Mouse (Mus musculus) kidney, postnatal 14 days (tissue): Measurements from ENCODE around the gene Cacng8.
A peak's percentile ranks its signal among the peaks of the same experiment; 100 is the strongest.
"Not testable (repeated sequence)": the region's sequence is repeated elsewhere in the genome, so short reads cannot be mapped to it uniquely, and the experiment has no call there.

Experiments
- DNase-seq: peaks from one replicate; pipeline ENCODE4 v3.0.0; 2022; ENCODE audit warnings: mixed read lengths

The Cacng8 gene

DNA sequence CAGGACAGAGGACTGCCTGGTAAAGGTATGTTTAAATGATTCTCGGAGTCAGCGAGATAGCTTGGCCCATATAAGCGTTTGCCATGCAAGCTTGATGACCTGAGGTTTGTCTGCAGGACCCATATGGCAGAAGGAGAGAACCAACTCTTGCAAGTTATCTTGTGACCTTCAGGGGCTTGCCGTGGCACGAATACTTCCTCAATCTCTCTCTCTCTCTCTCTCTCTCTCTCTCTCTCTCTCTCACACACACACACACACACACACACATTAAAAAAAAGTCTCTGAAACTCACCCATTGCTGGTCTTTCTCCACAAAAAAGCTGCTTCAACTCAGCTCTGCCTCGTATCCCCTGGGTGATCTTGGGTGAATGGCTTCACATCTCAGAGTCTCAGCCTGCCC lies 1.6 kb upstream of the Cacng8 start:
- DNase-seq, result no peak

DNA sequence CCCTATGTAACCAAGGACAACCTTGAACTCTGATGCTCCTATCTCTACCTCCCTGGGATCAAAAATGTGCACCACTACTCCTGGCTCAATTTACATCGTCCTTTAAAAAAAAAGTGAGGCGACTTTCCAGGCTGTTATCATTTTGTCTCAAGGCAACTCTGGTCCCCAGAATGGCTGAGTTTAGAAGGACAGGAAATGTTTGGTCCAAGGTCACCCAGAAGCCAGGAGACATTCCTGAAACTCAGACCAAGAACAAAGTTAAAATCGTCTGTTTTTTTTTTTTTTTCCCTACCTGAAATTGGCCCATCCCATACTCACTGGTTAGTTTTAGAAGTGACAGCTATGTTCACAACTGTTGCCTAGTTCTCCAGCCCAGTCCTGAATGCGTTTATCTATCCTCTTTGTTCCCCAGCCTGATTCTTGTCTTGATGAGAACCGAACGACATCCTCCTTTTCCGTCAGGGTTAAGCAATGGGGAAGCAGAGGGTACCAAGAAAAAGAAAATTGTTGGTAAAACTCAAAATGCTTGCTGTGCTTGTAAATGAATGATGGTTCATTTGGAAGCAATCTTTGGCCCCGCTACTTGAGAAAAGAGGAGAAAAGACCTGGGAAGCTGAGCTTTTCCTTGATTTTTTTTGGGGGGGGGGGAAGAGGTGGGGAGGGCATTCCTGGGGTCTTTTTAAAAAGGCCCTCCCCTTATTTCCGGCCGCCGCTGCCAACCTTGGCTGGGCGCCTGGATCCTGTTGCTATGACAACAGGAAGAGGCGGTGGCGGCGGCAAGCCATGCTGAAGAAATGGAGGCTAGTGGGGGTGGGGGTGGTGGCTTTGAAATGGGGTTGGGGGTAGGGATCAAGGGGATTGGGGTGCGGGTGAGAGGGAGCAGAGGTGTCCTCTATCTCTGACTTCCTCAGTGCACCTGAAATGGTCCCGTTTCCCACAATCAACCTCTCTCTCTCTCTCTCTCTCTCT lies 755 bp upstream of the Cacng8 start:
- DNase-seq, result peak; percentile 75

DNA sequence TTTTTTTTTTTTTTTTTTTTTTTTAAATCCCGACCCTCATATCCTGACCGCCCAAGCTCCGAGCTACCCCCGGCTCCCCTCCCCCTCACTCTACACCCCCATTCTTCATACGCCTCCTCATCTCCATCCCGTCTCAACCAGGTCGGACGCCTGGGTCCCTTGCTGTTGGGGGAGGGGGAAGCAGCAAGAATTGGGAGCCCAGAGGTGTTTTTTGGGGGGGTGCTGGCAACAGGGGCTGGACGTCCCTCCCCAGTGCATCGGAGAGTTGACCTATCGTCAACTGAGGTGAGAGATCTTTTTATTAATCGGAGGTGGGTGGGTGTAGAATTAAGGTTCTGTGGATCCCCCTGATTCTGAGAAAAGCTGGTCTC lies 583 bp downstream of the Cacng8 start:
- DNase-seq, result no peak

DNA sequence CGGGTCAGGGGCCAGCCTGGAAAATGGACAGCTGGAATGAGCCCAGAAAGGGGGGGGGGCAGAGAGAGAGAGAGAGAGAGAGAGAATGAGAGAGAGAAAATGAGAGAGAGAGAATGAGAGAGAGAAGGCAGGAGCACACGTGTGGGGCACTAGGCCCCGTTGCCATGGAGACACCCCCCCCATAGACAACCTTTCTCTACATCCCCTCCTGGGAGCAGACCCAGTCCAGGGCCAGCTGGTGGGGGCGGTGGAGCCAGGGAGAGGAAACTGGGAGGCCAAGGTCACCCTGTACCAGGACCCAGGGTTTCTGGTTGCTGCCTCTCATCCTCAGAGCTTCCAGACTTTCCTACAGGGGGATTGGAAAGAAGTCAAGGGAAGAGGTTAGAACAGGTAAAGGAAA lies 1.3 kb downstream of the Cacng8 start:
- no peak for DNase-seq

DNA sequence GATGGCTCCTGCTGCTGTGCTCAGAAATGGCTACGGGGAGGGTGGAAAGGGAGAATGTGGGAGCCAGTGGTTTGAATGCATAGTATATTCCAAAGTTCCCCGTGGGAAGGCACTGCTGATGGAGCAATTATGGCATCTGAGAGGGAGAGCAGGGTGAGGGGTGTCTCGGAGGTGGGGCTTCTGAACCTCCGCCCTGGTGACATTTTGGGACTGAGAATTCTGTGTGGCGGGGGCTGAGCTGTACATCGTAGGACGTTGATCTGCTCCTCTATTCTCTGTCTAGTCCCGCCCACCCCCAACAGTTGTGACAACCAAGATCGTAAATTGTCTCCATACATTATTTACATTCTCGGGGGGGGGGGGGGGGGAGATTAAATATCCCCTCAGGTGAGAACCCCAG lies 6.9 kb downstream of the Cacng8 start:
- DNase-seq, result no peak

DNA sequence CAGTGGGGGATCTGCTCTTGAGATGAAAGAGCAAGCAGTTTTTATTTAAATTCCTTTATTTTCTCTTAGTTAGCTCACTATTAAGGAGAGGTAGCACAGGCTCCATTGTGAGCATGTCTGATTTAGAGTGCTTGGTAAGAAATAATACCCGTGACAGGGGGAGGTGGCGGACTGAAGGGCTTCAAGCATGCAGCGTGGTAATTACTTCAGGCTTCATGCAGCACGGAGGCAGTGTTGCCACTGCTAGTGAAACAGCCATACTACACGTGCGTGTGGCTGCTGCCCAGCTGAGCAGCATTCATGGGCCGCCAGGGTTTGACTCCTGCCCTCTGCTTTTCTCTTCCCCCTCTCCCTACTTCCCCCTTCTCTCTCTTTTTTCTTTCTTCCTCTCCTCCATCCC lies 7.3 kb downstream of the Cacng8 start:
- DNase-seq, result no peak

DNA sequence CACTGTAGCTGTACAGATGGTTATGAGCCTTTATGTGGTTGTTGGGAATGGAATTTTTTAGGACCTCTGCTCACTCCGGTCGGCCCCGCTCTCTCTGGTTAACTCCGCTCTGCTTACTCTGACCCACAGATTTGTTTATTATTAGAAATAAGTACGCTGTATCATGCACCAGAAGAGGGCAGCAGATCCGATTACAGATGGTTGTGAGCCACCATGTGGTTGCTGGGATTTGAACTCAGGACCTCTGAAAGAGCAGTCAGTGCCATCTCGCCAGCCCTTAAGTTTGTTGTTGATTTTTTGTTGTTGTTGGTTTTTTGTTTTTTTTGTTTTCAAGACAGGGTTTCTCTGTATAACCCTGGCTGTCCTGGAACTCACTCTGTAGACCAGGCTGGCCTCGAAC lies 7.9 kb downstream of the Cacng8 start:
- not testable (repeated sequence) for DNase-seq

DNA sequence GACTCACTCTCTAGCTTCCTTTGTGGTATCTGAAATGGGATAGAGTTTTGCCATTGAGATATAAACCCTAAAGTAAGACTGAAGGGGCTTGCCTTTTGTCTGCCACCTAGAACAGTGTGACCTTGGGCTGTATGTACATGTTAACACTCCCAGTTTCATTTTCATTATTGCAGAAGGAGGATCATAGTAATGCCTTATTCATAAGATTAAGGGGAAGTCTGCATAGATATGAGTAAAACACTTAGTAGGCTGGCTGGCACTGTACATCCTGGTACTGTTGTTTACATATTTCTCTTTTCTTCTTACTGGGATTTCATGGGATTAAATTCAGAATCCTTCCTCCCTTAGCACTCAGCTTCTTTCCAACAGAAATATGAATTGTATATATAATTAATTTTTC lies 9.5 kb downstream of the Cacng8 start:
- no peak for DNase-seq

DNA sequence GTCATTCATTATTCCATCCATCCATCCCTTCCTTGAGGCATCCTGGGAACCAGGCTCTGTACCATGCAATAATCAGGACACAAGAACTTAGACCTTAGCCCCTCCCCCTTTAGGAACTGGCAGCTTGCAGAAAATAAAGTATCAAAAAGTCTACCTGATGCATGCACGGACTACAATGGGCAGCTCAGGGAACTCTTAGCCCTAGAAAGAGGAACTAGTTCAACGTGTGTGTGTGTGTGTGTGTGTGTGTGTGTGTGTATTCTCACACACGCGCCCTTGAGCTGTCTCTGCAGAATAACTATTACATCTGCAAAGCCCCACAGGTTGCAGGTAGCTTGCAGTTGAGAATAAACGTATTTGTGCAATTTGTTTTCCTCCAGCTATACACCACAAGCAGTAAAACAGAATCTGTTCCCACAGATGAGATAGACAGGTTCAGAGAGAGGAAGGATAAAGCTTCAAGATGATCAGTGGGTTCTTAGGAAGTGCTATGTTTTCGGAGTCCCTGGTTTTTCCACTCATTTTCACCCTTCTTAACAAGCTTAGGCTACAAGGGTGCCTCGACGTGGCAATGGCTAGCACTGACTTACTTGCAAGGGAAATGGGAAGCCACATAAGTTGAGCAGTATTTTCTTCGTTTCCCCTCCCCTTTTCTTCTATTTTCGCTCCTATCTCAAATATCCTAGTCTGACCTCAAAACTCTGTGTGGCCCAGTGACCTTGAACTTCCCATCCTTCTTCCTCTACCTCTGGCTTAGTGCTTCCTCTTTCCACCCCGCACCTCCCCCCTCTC lies 19.4 kb downstream of the Cacng8 start:
- DNase-seq, result no peak

DNA sequence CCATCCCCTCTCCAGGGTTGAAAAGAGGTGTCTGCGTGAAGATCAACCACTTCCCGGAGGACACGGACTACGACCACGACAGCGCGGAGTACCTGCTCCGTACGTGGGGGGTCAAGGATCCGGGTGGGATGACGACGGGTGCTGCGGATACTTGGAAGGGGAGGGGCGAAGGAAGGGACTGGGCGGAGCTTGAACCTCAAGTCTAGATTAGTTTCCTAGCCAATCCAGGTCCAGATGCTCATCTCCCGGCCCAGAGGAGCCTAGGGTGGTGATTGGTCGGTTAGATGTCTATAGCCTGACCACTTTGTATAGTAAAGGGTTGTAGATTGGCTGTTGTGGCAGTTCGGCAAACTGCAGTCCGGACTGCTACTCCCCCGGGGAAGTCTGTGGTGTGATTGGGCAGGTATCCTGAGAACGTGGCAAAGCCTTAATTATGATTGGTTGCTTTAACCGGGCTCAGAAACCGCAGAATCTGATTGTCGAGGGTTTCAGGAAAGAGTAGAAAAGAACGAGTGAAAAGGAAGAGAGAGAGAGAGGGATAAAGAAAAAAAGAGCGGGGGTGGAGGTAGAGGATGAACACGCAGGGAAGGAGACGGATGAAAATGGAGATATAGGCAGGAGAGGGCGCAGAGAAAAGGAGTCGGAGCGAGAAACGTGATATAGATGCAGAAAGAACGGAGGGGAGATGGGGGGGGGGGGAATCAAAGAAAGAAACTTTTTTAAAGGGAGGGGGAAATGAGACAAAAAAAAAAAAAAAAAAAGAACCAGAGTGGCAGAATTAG lies 20.9 kb downstream of the Cacng8 start:
- DNase-seq, result peak; percentile 28

DNA sequence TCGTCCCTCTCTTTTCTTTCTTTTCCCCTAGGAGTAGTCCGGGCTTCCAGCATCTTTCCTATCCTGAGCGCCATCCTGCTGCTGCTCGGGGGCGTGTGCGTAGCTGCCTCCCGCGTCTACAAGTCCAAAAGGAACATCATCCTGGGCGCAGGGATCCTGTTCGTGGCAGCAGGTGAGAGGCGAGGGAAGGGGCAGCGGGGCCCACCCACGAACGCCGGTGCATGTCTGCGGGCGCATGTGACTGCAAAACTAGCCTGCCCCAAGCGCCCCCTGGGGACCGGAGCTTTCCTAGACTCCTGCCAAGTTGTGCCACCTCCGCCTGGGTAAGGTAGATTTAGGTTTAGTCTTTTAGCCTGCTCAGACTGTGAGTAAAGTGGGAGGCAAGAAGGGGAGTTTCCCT lies 21.6 kb downstream of the Cacng8 start:
- no peak for DNase-seq

DNA sequence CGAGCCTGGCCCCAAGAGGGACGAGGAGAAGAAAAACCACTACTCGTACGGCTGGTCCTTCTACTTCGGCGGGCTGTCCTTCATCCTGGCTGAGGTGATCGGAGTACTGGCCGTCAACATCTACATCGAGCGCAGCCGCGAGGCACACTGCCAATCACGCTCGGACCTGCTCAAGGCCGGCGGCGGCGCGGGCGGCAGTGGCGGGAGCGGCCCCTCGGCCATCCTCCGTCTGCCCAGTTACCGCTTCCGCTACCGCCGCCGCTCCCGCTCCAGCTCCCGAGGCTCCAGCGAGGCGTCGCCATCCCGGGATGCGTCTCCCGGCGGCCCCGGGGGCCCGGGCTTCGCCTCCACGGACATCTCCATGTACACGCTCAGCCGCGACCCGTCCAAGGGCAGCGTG lies 24.4 kb downstream of the Cacng8 start:
- DNase-seq, result peak; percentile 43

DNA sequence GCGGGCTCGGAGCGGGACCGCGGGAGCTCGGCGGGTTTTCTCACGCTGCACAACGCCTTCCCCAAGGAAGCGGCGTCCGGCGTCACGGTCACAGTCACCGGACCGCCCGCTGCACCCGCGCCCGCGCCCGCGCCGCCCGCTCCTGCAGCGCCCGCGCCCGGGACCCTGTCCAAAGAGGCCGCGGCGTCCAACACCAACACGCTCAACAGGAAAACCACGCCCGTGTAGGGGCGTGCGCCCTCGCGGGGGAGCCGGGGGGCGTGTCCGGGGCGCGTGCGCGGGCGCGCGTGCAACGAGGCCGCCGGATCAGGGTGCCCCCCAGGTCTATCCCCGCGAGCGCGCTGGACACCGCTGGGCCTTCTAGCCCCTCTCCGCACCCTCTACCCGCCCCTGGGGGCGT lies 24.9 kb downstream of the Cacng8 start:
- DNase-seq, result peak; percentile 61

DNA sequence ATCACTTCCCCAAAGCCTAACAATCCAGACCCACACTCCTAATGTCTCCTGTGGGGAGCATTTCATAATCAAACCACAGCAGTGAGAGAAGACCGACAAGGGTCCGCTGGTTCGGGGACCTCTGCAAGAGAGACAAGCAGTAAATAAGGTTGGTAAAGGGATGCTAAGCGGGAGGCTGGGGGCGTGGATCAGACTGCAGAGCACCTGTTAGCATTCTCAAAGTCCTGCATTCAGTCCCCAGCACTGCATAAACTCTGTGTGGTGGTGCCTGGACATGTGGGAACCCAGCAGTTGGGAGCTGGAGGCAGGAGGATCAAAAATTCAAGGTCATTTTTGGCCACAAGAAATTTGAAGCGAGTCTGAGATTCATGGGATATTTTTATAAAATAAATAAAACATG lies 29.5 kb downstream of the Cacng8 start:
- DNase-seq, result no peak

DNA sequence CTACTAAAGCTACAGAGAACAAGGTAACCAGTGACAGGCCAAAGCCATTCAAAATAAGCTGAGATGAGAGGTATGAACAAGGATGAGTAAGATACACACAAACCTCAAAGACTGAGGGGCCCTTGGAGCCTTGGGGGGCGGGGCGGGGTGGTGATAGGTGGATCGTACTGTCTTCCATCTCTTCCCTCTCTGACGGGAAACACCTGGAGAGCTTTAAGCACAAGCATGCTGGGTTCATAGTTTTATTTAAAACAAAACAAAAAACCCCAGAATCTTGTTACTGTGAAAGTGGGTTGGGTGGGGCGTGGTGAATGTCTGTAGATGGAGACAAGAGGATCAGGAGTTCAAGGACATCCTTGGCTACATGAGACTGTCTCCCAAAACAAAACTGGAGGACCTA lies 30.0 kb downstream of the Cacng8 start:
- no peak for DNase-seq

DNA sequence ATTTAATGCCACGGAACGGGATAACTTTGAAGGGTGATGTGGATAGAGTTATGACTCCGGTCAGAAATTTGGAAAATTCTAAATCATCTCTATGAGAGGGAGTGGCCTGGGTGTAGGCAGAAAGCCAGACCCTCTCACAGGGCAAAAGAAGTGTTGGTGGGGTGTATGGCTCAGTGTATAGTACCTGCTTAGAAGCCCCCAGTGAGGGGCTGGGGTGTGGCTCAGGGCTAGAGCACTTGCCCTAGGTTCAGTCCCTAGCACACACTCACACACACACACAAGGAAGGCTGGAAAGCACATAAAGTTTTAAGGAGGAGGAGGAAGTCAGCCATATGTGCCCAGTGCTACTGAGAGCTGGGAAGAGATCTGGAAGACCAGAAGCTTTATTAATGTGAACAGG lies 30.8 kb downstream of the Cacng8 start:
- DNase-seq, result no peak

DNA sequence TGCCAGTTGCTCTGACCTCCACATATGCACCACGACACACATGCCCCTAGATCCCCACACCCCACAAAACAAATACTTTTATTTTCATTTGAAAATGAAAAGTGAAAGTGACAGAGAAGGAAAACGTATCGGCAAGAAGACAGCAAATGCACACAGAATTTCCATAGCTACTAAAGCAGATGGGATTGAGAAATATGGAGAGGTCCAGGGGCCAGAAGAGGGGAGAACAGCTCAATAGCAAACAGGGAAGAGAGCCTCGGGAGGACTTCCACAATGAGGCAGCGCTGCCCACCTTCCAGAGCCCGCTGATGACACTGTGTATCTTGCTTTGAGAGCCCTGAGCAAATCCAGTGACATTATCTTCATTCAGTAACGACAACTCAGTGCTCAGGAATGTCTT lies 31.6 kb downstream of the Cacng8 start:
- DNase-seq, result no peak

DNA sequence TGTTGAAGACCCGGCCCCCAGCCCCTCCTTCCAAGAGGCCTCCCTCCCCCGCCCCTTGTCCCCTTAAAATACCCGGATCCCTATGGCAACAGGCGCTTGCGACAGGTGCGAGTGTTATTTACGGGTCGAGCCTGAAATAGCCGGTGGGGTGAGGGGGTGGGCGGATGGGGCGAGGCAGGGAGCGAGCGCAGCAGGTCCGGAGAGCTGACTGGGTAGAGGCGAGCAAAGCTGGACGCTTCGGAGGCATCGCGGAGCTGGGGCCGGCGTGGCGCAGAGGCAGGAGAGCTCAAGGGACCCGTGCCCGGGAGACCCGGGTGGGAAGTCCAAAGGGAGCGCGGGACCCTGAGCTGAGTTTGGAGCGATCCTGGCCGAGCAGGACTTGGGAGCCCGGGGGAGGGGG lies 32.9 kb downstream of the Cacng8 start:
- DNase-seq, result no peak

DNA sequence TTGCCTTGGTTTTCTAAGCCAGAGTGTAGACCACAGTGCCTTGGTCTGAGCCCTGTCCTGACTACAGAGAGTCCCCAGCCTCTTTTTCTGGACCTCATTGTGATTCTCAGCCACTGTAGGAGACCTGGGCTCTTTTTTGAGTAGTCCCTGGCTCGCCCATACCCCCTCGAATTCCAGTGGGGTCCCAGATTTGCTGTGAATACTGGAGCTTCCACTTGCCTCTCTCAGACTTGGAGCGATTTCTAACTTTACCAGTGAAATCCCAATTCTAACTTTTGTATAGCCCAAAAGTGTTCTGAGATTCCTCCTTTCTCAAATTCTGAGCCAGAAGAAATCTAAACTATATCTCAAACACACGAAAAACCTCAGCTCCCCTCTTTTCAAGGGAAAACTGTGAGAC lies 33.4 kb downstream of the Cacng8 start, which contains the start of gene Cacng6:
Gene Cacng6 (plus strand): TSS at position 301 of the 400 bp plus-strand sequence.
- no peak for DNase-seq

DNA sequence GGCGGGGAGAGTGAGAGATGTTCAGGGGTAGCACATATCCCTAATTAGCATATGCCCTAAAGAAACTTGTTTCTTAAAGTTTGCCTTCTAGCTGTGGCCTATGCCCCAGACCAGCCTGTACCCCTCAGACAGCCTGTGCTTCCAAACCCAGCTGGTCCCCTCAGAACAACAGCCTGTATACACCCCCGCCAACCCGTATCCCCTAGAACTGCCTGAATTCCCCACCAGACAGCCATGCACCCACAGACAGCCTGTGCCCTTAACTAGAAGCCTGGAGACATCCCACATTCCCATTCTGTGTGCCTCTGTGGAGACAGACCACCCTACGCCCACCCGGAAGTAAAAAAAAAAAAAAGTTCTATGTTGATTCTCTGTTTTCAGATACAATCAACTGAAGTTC lies 34.7 kb downstream of the Cacng8 start:
- no peak for DNase-seq

DNA sequence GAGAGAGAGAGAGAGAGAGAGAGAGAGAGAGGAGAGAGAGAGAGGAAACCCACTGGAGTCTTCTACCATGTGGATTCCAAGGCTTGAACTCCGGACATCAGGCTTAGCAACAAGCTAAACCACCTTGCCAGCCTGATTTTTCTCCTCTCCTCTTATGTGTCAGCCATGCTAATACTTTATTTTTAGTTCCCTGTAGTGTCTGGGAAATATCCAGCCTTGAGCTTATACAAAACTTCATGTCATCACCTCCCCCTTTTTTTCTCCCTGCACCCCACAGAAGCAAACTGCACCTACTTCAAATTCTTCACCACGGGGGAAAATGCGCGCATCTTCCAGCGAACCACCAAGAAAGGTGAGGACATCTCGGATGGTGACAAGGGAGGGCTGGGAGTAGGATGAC lies 39.7 kb downstream of the Cacng8 start:
- no peak for DNase-seq

DNA sequence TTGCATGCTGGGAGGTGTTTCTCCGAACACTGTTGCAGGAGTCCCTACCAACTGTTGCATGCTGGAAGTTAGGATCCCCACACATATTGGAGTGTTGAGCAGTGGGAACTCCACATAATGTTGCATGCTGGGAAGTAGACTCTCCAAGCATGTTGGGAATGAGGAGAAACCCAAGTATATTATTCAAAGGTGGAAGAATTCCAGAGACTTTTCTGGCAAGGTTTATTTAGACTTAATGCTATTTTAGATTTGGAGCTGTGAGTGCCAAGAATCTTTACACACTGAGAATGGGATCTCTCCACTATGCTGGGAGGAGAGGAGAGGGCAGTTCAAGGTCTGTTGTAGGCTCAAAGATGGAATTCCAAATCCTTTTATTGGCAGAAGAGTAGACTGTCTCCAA lies 41.6 kb downstream of the Cacng8 start:
- no peak for DNase-seq

DNA sequence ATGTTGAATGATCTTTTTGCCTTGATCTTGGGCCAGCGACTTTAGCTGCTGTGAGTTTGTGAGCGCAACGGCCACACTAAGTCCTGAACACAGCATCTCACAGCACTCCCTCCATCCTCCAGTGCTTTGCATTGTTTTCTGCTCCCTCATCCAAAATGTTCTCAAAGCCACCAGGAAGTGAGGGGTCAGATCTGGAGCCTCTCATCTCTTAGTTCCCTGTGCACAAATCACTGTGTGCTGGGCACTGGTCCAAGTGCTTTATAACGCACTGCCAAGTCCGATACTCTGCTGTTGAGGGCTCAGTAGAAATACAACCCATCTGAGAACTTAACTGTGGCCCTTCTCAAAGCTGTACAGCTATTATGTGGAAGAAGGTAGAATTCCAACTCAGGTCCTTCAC lies 47.5 kb downstream of the Cacng8 start:
- peak; percentile 38 for DNase-seq
